Mouse (Mus musculus) hindbrain, embryonic 11.5 days (tissue): ENCODE data around the gene Copz1. TPM values are rescaled to one million over a fixed set of nuclear protein-coding genes. Genes with fewer than 3 reads are reported as not detected.

Experiments used
- ATAC-seq: fragments of 200-750 bp; cut with Nextera tagmentation; 2 replicates; pipeline ENCODE4 v1.8.0; 2017; ENCODE audit warnings: mild to moderate bottlenecking, moderate TSS enrichment, moderate library complexity; ENCODE audit not compliant: low FRiP score
- DNase-seq: peaks from one replicate; pipeline ENCODE4 v3.0.0-alpha.2; 2015; ENCODE audit warnings: low spot score
- H3K27ac ChIP-seq: fragments of 300-500 bp; sonication (generic); 2 replicates; pipeline ENCODE4 v1.5.1; 2014; ENCODE audit warnings: mild to moderate bottlenecking, low read depth, low read length
- H3K27me3 ChIP-seq: fragments of 300-500 bp; sonication (generic); 2 replicates; pipeline ENCODE4 v1.6.1; 2014; ENCODE audit warnings: mild to moderate bottlenecking, low read length, moderate library complexity, mixed read lengths; ENCODE audit not compliant: control insufficient read depth, insufficient read depth
- H3K36me3 ChIP-seq: fragments of 300-500 bp; sonication (generic); 2 replicates; pipeline ENCODE4 v1.6.1; 2014; ENCODE audit warnings: mild to moderate bottlenecking, low read length, moderate library complexity, mixed read lengths; ENCODE audit not compliant: control insufficient read depth, insufficient read depth
- H3K4me1 ChIP-seq: fragments of 300-500 bp; sonication (generic); replicated peaks from 2 replicates; pipeline ENCODE4 v1.6.1; 2014; ENCODE audit warnings: low read length, mixed read lengths; ENCODE audit not compliant: control insufficient read depth, insufficient read depth
- H3K4me2 ChIP-seq: fragments of 300-500 bp; sonication (generic); replicated peaks from 2 replicates; pipeline ENCODE4 v1.6.1; 2014; ENCODE audit warnings: mild to moderate bottlenecking, low read depth, low read length
- H3K4me3 ChIP-seq: fragments of 300-500 bp; sonication (generic); 2 replicates; pipeline ENCODE4 v1.5.1; 2014; ENCODE audit warnings: low read depth, low read length
- H3K9ac ChIP-seq: fragments of 300-500 bp; sonication (generic); 2 replicates; pipeline ENCODE4 v1.6.1; 2014; ENCODE audit warnings: low read depth, low read length
- H3K9me3 ChIP-seq: fragments of 300-500 bp; sonication (generic); 2 replicates; pipeline ENCODE4 v1.6.1; 2016; ENCODE audit warnings: low read length; ENCODE audit not compliant: control insufficient read depth
- WGBS: fragments of 180-500 bp; shearing (Covaris S2); extraction: QIAGEN DNeasy Blood & Tissue Kit; methylation state at CpG from one replicate; pipeline ENCODE4 v1.1.7; 2014; 5-methylcytosine and 5-hydroxymethylcytosine counted together
- polyA plus RNA-seq: library from polyadenylated mRNA; unstranded; fragments of >200 nt; fragmentation: Nextera tagmentation; extraction: Ambion mirVana; gene quantifications from 2 replicates; pipeline ENCODE4 v1.2.1, GENCODE M21; 2014

The Copz1 gene
- polyA plus RNA-seq, 1 experiment from 2014 or later = 310 TPM

DNA sequence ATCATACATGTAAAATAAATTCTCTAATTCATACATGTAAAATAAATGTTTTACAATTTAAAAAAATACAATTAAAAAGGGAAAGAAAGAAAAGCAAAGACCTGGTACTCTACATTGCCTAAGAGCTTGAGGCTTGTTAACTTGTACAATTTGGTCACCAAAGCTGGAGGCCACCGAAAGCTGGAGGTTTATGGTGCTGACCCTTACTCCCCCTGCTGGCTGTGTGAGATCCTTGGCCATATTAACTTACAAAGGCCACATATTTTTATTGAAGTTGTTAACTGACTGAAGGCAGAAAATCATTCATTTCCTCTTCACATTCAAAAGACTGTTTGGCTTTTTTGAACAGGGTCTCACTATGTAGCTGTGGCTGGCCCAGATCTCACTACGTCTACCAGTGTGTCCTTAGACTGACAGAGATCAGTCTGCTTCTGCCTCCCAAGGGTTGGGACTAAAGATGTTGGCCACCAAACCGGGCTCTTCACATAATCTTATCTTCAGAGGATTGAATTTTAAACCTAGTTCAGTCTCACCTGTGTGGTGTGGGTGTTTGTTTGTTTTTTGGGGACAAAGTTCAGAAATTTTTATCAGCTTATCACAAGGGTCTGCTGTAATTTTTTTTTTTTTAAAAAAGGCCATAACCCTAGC, 8.4 kb downstream of the Copz1 start:
- Histone ChIP-seq H3K36me3 (no peaks in the 10 kb centered on the region), H3K9ac (no peak overlapping the region), H3K27ac (no peak overlapping the region), H3K4me1 (no peaks in the 10 kb centered on the region), H3K4me2 (no peak overlapping the region), H3K4me3 (no peak overlapping the region), H3K9me3 (no peaks in the 10 kb centered on the region), H3K27me3 (no peaks in the 10 kb centered on the region)
- 78% methylated on average over 3 of the region's 3 CpGs for WGBS
- DNase-seq = peak; percentile 68
- ATAC-seq = no peak

DNA sequence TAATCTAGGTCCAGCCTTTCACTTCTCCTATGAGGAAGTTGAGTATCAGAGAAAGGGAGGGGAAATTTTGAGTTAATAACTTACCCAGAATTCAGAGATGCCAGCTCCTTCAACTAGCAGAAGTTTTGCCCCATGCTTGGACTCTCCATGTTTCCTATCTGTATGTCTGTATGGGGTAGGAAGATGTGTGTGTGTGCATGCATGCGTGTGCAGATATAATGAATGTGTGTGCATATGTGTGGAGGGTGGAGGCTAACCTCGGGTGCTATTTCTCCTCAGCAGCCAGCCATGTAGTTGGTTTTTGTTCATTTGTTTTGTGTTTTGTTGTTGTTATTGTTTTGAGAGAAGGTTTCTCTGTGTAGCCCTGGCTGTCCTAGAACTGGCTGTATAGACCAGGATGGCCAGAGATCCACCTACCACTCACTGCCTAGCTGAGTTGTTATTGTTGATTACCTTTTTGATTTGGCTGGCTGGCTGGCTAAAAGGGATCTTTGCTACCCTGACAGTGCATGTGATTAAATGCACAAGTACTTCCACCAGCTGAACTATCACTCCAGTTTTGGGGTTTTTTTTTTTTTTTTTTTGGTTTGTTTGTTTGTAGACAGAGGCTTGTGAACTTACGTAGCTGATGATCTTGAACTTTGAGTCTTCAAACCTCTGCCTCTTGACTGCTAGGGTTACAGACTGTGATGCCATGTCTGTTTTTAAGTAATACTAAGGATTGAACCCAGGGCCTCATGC, 9.1 kb downstream of the Copz1 start:
- no peaks in the 10 kb centered on the region for H3K9me3 ChIP-seq
- no peaks in the 10 kb centered on the region for H3K4me1 ChIP-seq
- no peak overlapping the region for H3K4me3 ChIP-seq
- H3K36me3 ChIP-seq = no peaks in the 10 kb centered on the region
- ATAC-seq (no peak), DNase-seq (no peak)
- no peak overlapping the region for H3K4me2 ChIP-seq
- no peak overlapping the region for H3K27ac ChIP-seq
- H3K9ac ChIP-seq = no peak overlapping the region
- 95% methylated on average over 3 of the region's 3 CpGs for WGBS
- no peaks in the 10 kb centered on the region for H3K27me3 ChIP-seq

DNA sequence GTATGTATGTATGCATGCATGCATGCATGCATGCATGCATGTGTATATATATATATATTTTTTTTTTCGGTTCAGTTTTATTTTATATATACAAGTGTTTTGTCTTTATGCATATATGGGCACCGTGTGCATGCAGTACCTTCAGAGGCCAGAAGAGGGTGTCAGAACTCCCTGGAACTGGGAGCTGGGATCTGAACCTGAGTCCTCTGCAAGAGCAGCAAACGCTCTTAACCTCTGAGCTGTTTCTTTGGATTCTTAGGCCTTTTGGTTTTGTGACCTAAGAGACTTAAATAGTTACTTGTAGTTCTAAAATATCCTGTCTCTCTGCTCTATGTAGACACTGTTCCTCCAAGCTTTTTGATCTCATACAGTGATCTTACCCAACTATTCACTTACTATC, 11.6 kb downstream of the Copz1 start:
- Histone ChIP-seq H3K9me3 (no peaks in the 10 kb centered on the region), H3K9ac (no peak overlapping the region), H3K27ac (no peak overlapping the region), H3K4me3 (no peak overlapping the region), H3K36me3 (no peaks in the 10 kb centered on the region), H3K27me3 (no peaks in the 10 kb centered on the region), H3K4me1 (no peaks in the 10 kb centered on the region), H3K4me2 (no peak overlapping the region)
- 62% methylated on average over 3 of the region's 3 CpGs for WGBS
- DNase-seq = peak; percentile 76
- no peak for ATAC-seq

DNA sequence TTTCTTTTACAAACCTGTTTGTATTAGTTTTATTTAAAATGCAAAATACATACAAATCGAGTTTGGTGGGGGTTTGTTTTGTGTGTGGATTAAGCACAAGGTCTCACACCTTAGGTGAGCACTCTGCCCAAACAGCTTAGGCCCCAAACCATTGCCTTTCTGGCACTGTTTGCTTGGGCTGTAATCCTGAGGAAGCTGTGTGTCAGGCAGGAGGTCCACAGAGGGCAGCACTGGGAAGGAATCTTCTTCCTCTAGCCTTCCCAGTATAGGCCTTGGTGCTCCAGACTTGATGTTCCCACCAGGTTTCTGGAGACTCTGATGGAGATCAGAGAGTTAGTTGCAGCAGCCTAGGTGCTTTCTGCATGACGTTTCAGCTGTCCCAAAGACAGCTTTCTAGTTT, 12.1 kb downstream of the Copz1 start:
- no peak for DNase-seq
- Histone ChIP-seq H3K4me2 (no peak overlapping the region), H3K4me3 (no peak overlapping the region), H3K4me1 (no peaks in the 10 kb centered on the region), H3K27ac (no peak overlapping the region), H3K27me3 (no peaks in the 10 kb centered on the region), H3K9ac (no peak overlapping the region), H3K36me3 (no peaks in the 10 kb centered on the region), H3K9me3 (no peaks in the 10 kb centered on the region)
- 56% methylated on average over 2 of the region's 2 CpGs for WGBS
- ATAC-seq = no peak

DNA sequence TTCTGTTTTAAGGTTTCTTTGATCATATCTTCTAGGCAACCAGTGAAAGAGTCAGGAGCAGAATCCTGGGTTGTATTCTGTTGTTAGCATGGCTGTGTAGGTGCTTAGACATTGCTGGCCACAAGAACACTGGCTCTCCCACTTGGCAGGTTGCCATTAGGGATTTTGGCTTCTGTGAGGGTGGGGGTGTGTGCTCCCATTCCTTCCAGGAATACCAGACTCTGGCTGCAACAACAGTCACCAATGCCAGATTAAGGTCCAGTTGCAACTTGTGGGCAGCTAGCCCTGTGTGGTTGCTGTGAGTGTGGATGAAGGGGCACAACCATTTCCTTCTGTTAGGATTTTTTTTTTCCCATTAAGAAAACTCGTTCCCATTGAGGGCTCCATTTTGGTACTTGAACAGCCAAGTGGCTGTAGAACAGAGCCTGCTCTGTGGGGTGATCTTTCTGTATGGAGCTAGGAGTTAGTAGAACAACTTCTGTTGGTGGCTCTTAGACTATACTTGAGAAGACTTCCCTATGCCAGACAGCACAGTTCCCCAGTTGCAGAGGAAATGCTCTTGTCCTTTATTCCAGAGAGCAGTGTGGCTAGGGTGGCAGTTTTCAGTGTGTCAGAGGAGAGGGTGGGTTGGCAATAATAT, 13.4 kb downstream of the Copz1 start:
- 88% methylated on average over 1 of the region's 1 CpGs for WGBS
- Histone ChIP-seq H3K4me3 (no peak overlapping the region), H3K9ac (no peak overlapping the region), H3K36me3 (no peaks in the 10 kb centered on the region), H3K4me2 (no peak overlapping the region), H3K27ac (no peak overlapping the region), H3K9me3 (no peaks in the 10 kb centered on the region), H3K27me3 (no peaks in the 10 kb centered on the region), H3K4me1 (no peaks in the 10 kb centered on the region)
- ATAC-seq (no peak), DNase-seq (no peak)

DNA sequence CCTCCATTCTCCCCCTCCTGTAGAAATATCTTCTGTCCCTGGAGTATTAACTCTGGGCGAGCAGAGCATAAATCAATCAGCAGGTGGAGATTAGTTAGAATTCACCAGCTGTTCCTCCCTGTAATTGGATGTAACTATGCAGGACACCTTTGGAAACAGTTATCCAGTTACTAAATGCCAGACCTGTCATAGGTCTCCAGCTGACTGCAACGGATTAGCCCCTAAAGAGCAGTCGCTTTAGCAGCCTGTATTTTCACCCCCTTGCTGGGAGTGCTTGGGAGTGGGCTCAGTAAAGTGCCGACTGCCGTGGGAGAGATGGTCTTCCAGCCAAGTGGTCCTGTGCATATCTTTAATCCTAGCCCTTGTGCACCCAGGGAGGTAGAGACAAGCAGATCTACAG, 17.1 kb downstream of the Copz1 start:
- DNase-seq (no peak), ATAC-seq (peak; percentile 25; the same call in 1 of the 2 replicates)
- H3K9me3 ChIP-seq = no peaks in the 10 kb centered on the region
- no peak overlapping the region for H3K4me3 ChIP-seq
- H3K4me2 ChIP-seq = no peak overlapping the region
- no peaks in the 10 kb centered on the region for H3K27me3 ChIP-seq
- H3K36me3 ChIP-seq = 0 out of 2 replicates have a peak, but pooled peaks cover 2% of the 10 kb centered on the region
- H3K4me1 ChIP-seq = no peaks in the 10 kb centered on the region
- no peak overlapping the region for H3K9ac ChIP-seq
- H3K27ac ChIP-seq = 0 out of 2 replicates have a peak overlapping the region, but pooled peaks have one; percentile 59
- WGBS = 42% methylated on average over 5 of the region's 5 CpGs

DNA sequence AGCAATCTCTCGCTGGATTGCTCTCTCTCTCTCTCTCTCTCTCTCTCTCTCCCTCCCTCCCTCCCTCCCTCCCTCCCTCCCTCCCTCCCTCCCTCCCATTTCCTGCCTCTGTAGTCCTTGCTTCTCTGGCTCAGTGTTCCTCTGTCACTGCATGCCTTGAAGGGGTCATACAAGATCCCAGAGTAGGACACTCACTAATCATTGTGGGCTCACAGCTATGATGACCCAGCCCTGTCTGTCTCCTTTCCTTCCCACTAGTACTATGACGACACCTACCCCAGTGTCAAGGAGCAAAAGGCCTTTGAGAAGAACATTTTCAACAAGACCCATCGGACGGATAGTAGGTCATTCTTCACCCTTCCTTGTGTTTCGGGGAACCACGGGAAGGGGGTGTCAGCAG, 17.9 kb downstream of the Copz1 start:
- Histone ChIP-seq H3K4me2 (no peak overlapping the region), H3K36me3 (0 out of 2 replicates have a peak, but pooled peaks cover 2% of the 10 kb centered on the region), H3K27me3 (no peaks in the 10 kb centered on the region), H3K4me1 (peaks cover under 1% of the 10 kb centered on the region; the same call in 1 of the 2 replicates), H3K9ac (no peak overlapping the region), H3K27ac (no peak overlapping the region), H3K4me3 (no peak overlapping the region), H3K9me3 (no peaks in the 10 kb centered on the region)
- WGBS = 81% methylated on average over 6 of the region's 6 CpGs
- DNase-seq (no peak), ATAC-seq (no peak)

DNA sequence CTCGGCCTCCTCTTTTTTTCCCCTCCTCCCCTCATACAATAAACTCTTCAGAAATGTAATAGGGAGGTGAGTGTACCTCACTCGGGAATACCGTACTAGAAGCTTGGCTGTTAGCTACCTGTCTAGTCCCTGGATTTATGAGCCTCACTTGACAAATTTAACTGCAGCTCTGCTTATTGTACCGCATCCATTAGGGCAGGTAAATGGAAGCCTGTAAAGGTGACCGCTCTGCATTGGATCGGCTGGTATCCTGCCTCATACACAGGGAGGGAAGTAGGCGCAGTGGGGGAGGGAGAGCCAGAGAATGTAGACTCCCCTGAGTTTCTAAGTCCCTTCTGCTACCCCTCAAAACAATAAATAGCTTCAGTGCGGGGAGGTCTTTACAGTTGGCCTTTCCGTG, 18.3 kb downstream of the Copz1 start:
- no peaks in the 10 kb centered on the region for H3K9me3 ChIP-seq
- H3K36me3 ChIP-seq = 0 out of 2 replicates have a peak, but pooled peaks cover 2% of the 10 kb centered on the region
- H3K27ac ChIP-seq = no peak overlapping the region
- peaks cover 4% of the 10 kb centered on the region for H3K4me1 ChIP-seq
- DNase-seq (no peak), ATAC-seq (no peak)
- H3K4me3 ChIP-seq = no peak overlapping the region
- no peaks in the 10 kb centered on the region for H3K27me3 ChIP-seq
- H3K4me2 ChIP-seq = no peak overlapping the region
- WGBS = 90% methylated on average over 9 of the region's 9 CpGs
- no peak overlapping the region for H3K9ac ChIP-seq
